Mouse (Mus musculus) embryonic facial prominence, embryonic 14.5 days (tissue): ENCODE results near the gene Dchs1. TPM values are rescaled to one million over a fixed set of nuclear protein-coding genes. Genes with fewer than 3 reads are reported as not detected.
"Not testable (repeated sequence)": the region's sequence is repeated elsewhere in the genome, so short reads cannot be mapped to it uniquely, and the experiment has no call there.

Experiments used
- ATAC-seq: fragments of 200-750 bp; cut with Nextera tagmentation; 2 replicates; pipeline ENCODE4 v1.8.0; 2017; ENCODE audit warnings: low read depth, moderate number of reproducible peaks, moderate TSS enrichment
- DNase-seq: peaks from one replicate; pipeline ENCODE4 v3.0.0-alpha.2; 2015; ENCODE audit warnings: low spot score
- H3K27ac ChIP-seq: fragments of 300-500 bp; sonication (generic); replicated peaks from 2 replicates; pipeline ENCODE4 v1.5.1; 2014; ENCODE audit warnings: low read depth, mild to moderate bottlenecking, low read length, moderate library complexity
- H3K27me3 ChIP-seq: fragments of 300-500 bp; sonication (generic); replicated peaks from 2 replicates; pipeline ENCODE4 v1.6.1; 2014; ENCODE audit warnings: low read length; ENCODE audit not compliant: control insufficient read depth, insufficient read depth
- H3K36me3 ChIP-seq: fragments of 300-500 bp; sonication (generic); 2 replicates; pipeline ENCODE4 v1.6.1; 2014; ENCODE audit warnings: low read length, mixed read lengths; ENCODE audit not compliant: control insufficient read depth, insufficient read depth
- H3K4me1 ChIP-seq: fragments of 300-500 bp; sonication (generic); 2 replicates; pipeline ENCODE4 v1.6.1; 2014; ENCODE audit warnings: antibody characterized with exemption, low read length; ENCODE audit not compliant: control insufficient read depth, insufficient read depth
- H3K4me2 ChIP-seq: fragments of 300-500 bp; sonication (generic); 2 replicates; pipeline ENCODE4 v1.6.1; 2014; ENCODE audit warnings: low read depth, mild to moderate bottlenecking, low read length, moderate library complexity, mixed read lengths
- H3K4me3 ChIP-seq: fragments of 300-500 bp; sonication (generic); 2 replicates; pipeline ENCODE4 v1.5.1; 2014; ENCODE audit warnings: low read depth, mild to moderate bottlenecking, low read length
- H3K9ac ChIP-seq: fragments of 300-500 bp; sonication (generic); 2 replicates; pipeline ENCODE4 v1.6.1; 2014; ENCODE audit warnings: low read depth, mild to moderate bottlenecking, low read length, moderate library complexity, mixed read lengths
- H3K9me3 ChIP-seq: fragments of 300-500 bp; sonication (generic); 2 replicates; pipeline ENCODE4 v1.6.1; 2016; ENCODE audit warnings: low read length; ENCODE audit not compliant: control insufficient read depth
- WGBS: fragments of 180-500 bp; shearing (Covaris S2); extraction: QIAGEN DNeasy Blood & Tissue Kit; methylation state at CpG from one replicate; pipeline ENCODE4 v1.1.7; 2014; 5-methylcytosine and 5-hydroxymethylcytosine counted together
- polyA plus RNA-seq: library from polyadenylated mRNA; unstranded; fragments of >200 nt; fragmentation: Nextera tagmentation; extraction: Ambion mirVana; gene quantifications from 2 replicates; pipeline ENCODE4 v1.2.1, GENCODE M21; 2014

Dchs1 gene
- polyA plus RNA-seq, 1 experiment from 2014 or later, result 21.2 TPM

DNA sequence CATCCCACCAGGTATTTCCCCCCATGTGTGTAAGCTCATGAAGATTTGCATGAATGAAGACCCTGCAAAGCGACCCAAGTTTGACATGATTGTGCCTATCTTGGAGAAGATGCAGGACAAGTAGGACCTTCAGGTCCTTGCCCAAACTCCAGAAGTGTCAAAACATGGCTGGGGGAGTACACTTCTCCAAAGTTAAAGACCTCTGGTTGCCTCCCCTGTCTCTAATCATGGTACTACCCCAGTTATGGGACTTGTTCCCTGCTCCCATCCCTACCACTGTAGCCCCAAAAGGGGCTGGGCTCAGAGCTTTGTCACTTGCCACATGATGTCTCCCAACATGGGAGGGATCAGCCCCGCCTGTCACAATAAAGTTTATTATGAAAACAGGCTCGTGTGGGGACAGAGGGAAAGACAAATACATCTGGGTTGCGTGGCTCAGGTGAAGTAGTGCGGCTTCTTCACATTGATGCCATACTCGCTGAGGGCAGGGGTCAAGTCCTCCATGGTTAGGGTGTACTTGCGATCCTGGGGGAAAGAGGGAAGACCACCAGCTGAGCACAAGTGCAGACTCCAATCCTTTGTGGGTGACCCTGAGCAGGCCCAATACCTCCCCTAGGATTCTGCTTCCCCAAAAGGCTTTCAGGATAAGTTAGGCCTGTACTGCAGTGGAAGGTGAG, 44.8 kb downstream of the Dchs1 start:
- not testable (repeated sequence) for H3K4me3 ChIP-seq, H3K9ac ChIP-seq, H3K9me3 ChIP-seq, DNase-seq, H3K27ac ChIP-seq, ATAC-seq, H3K27me3 ChIP-seq
- peaks cover 19% of the 10 kb centered on the region for H3K4me1 ChIP-seq
- peak overlapping the region; percentile 83; the same call in 1 of the 2 replicates for H3K4me2 ChIP-seq
- H3K36me3 ChIP-seq, result peaks cover 49% of the 10 kb centered on the region
- WGBS, result 84% methylated on average over 7 of the region's 7 CpGs

DNA sequence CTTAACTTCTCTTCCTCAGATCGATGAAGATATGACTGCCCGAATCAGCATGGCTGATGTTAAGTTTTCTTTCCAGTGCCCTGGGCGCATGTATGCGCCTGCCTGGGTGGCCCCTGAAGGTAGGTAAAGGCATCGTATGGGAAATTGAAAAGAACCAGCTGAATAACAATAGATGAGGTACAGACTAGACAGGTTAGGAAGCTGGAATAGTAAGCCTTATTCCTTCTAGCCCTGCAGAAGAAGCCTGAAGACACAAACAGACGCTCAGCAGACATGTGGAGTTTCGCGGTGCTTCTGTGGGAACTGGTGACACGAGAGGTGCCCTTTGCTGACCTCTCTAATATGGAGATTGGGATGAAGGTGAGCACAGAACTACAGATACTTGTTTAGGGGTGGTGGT, 45.5 kb downstream of the Dchs1 start:
- Histone ChIP-seq H3K9ac (no peak overlapping the region), H3K36me3 (peaks cover 44% of the 10 kb centered on the region), H3K27ac (no peak overlapping the region), H3K4me3 (no peak overlapping the region), H3K9me3 (no peaks in the 10 kb centered on the region), H3K27me3 (no peaks in the 10 kb centered on the region), H3K4me2 (no peak overlapping the region), H3K4me1 (peaks cover 21% of the 10 kb centered on the region)
- DNase-seq (no peak), ATAC-seq (no peak)
- WGBS, result 88% methylated on average over 9 of the region's 9 CpGs

DNA sequence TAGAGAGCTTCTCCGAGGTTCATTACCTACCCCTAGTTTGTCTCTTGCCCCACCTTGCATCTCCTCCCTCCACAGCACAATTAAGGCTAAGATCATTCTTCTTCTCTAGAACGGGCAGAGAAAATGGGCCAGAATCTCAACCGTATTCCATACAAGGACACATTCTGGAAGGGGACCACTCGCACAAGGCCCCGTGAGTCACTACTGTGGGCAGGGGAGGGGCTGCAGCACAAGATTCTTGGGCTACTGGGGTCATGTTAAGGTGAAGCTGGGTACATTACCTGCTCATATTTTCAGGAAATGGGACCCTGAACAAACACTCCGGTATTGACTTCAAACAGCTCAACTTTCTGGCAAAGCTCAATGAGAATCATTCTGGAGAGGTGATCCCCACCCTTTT, 46.6 kb downstream of the Dchs1 start:
- Histone ChIP-seq H3K27ac (no peak overlapping the region), H3K36me3 (peaks cover 35% of the 10 kb centered on the region), H3K4me2 (no peak overlapping the region), H3K9ac (no peak overlapping the region), H3K27me3 (no peaks in the 10 kb centered on the region), H3K4me1 (peaks cover 21% of the 10 kb centered on the region), H3K4me3 (no peak overlapping the region), H3K9me3 (no peaks in the 10 kb centered on the region)
- WGBS, result 81% methylated on average over 6 of the region's 6 CpGs
- DNase-seq, result no peak
- ATAC-seq, result no peak

DNA sequence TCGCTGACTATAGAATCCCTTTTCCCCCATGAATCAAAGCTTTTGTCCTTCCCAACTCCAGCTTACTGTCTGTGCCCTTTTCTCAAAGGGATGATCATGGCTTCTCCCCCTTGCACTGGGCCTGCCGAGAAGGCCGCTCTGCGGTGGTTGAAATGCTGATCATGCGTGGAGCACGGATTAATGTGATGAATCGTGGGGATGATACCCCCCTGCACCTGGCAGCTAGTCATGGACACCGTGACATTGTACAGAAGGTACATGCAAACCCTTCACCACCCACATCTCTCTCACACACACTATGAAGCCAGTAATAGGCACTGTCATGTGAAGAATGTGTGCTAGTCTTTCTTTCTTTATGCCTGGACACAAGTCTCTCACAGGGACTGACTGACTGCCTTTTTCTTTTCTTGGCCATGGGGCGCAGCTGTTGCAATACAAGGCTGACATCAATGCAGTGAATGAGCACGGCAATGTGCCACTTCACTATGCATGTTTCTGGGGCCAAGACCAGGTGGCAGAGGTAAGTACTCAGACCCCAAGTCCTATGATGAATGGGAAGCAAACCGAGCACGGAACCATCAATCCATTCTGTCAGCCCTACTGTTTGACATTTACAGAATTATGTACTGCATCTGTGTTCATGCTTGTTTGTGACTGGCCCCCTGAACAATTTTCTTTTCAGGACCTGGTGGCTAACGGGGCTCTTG, 47.2 kb downstream of the Dchs1 start:
- Histone ChIP-seq H3K4me2 (no peak overlapping the region), H3K4me3 (no peak overlapping the region), H3K27me3 (no peaks in the 10 kb centered on the region), H3K4me1 (peaks cover 21% of the 10 kb centered on the region), H3K9me3 (no peaks in the 10 kb centered on the region), H3K36me3 (peaks cover 35% of the 10 kb centered on the region), H3K9ac (no peak overlapping the region), H3K27ac (no peak overlapping the region)
- 86% methylated on average over 13 of the region's 13 CpGs for WGBS
- DNase-seq (no peak), ATAC-seq (no peak)

DNA sequence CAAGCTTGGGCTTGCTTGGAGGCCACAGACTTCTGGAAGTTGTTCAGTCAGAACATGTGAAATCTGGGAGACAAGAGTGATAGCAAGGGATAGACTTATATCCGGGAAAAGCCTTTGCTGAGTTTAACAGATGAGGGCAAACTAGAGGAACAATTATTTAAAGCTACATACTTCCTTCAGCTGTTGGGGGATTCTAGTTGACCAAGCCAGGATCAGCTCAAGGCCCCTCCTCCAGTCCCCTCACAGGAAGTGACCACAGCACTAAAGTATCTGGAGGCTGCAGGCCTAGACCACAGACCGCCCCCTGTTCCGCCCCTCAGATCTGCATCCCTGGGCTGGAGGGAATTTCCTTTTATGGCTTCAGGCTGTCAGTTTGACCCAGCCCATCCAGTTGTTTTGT, 48.5 kb downstream of the Dchs1 start:
- WGBS, result 24% methylated on average over 3 of the region's 3 CpGs
- peak overlapping the region; percentile 73 for H3K4me2 ChIP-seq
- ATAC-seq, result peak; percentile 72

DNA sequence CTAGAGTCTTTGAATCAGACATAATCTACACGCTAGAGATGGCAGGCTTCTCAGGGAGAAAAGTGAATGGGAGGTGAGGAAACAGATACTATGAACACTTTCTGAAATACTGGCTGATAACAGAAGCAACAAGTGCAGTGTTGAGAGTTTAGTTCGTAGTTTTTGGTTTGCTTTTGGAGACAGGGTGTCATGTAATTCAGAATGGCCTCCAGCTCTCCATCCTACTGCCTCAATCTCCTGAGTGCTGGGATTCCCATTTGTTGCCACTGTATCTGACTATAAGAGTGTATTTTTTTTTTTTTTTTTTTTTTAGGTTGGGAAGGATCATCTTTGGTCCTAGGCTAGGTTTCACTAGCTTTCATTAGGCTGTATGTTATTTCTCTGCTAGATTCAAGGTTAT, 49.2 kb downstream of the Dchs1 start:
- ATAC-seq (no peak), DNase-seq (no peak)
- Histone ChIP-seq H3K9me3 (no peaks in the 10 kb centered on the region), H3K27ac (peak overlapping the region; percentile 84), H3K27me3 (no peaks in the 10 kb centered on the region), H3K36me3 (peaks cover 50% of the 10 kb centered on the region), H3K4me1 (peaks cover 21% of the 10 kb centered on the region), H3K9ac (peak overlapping the region; percentile 32; the same call in 1 of the 2 replicates), H3K4me3 (peak overlapping the region; percentile 84), H3K4me2 (peak overlapping the region; percentile 73)
- WGBS, result 57% methylated on average over 2 of the region's 2 CpGs

More for the DNA sequence above, 48.5 kb downstream of the Dchs1 start:
- peak; percentile 94 for DNase-seq
- peak overlapping the region; percentile 84 for H3K4me3 ChIP-seq
- H3K9ac ChIP-seq, result peak overlapping the region; percentile 32; the same call in 1 of the 2 replicates
- peaks cover 43% of the 10 kb centered on the region for H3K36me3 ChIP-seq
- H3K9me3 ChIP-seq, result no peaks in the 10 kb centered on the region
- H3K4me1 ChIP-seq, result peaks cover 21% of the 10 kb centered on the region
- peak overlapping the region; percentile 84 for H3K27ac ChIP-seq
- H3K27me3 ChIP-seq, result no peaks in the 10 kb centered on the region

DNA sequence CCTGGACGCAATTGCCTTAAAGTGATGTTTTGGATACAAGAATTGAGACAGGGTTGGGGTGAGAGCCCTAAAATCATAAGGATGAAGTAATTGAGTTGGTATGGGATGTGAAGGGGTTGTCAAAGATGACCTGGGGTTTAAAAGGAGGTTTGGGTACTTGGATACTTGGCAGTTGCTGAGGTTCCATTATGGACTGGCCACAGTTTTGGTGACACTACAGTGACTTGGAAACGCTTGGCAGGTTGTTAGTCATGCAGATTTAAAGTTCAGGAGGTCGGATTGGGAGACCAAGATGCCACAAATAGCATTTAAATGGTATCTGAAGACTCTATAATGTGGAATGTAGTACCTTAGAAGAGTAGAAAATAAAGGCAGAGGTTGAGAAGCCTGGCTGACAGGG, 49.8 kb downstream of the Dchs1 start:
- no peaks in the 10 kb centered on the region for H3K27me3 ChIP-seq
- H3K4me2 ChIP-seq, result peak overlapping the region; percentile 73
- peak overlapping the region; percentile 89; the same call in 1 of the 2 replicates for H3K27ac ChIP-seq
- peaks cover 51% of the 10 kb centered on the region for H3K36me3 ChIP-seq
- H3K4me1 ChIP-seq, result peaks cover 21% of the 10 kb centered on the region
- DNase-seq, result no peak
- 23% methylated on average over 3 of the region's 3 CpGs for WGBS
- peak overlapping the region; percentile 89 for H3K9ac ChIP-seq
- no peak for ATAC-seq
- peak overlapping the region; percentile 84 for H3K4me3 ChIP-seq
- H3K9me3 ChIP-seq, result no peaks in the 10 kb centered on the region

DNA sequence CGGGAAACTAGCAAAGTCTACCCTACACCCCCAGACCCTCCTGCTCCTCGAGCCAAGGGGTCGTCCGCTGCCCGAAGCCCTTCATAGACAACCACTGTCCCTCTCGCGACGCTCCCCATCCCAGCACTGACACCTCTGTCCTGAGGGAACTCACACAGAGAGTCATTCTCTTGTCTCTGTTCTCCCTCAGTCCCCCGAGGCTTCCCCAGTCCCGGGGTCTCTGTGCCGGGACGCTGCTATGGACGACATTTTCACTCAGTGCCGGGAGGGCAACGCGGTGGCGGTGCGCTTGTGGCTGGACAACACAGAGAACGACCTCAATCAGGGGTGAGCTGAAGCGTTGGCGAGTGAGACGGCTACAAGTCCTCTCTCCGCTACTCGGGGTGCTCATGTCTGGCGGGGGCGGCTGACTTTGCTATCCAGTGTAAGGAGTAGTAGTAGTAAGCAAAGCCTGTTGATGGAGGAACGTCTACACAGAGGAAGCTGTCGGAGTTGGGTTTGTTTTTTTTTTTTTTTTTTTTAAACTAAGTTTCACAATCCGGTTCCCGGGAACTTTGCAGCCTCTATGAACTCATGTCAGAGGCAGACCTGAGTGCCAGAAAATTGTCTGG, 50.4 kb downstream of the Dchs1 start, which contains the start of gene Rrp8:
Gene Rrp8 (minus strand): TSS at position 475 of the 611 bp plus-strand sequence.
- Histone ChIP-seq H3K27ac (peak within 1 kb of the TSS; percentile 89), H3K9ac (peak within 1 kb of the TSS; percentile 89), H3K36me3 (peaks cover 51% of the 10 kb centered on the region), H3K9me3 (no peaks in the 10 kb centered on the region), H3K4me1 (peaks cover 21% of the 10 kb centered on the region), H3K27me3 (no peaks in the 10 kb centered on the region), H3K4me2 (peak within 1 kb of the TSS; percentile 73), H3K4me3 (peak within 1 kb of the TSS; percentile 84)
- ATAC-seq (no peak), DNase-seq (peak; percentile 27)
- under 1% methylated on average over 29 of the region's 30 CpGs for WGBS
